Mouse (Mus musculus) cerebellum, postnatal 14 days (tissue): ENCODE data around the gene Wfdc12.

Experiments used
- DNase-seq, 2 experiments: peaks; one replicate each; pipeline ENCODE4 v3.0.0; 2021; ENCODE audit warnings: mixed read lengths in 2 of 2

The Wfdc12 gene

GRCm38 (mm10) chr2:164175850-164176249, 14.6 kb downstream of the Wfdc12 start:
- no peak for DNase-seq

- peak; percentile 30 to 33 for DNase-seq
Observed at GRCm38 (mm10) chr2:164174649-164175395, 15.6 kb downstream of the Wfdc12 start.

GRCm38 (mm10) chr2:164173394-164173793, 17.0 kb downstream of the Wfdc12 start:
- no peak for DNase-seq

GRCm38 (mm10) chr2:164170902-164171301, 19.5 kb downstream of the Wfdc12 start, which contains the start of gene Kcns1:
Gene Kcns1, minus strand, starts transcription at chr2:164171113.
- no peak for DNase-seq

- DNase-seq = no peak
Observed at GRCm38 (mm10) chr2:164170326-164170725, 20.1 kb downstream of the Wfdc12 start.

GRCm38 (mm10) chr2:164168571-164168946, 21.8 kb downstream of the Wfdc12 start:
- no peak for DNase-seq

- no peak for DNase-seq
Observed at GRCm38 (mm10) chr2:164167752-164168570, 22.4 kb downstream of the Wfdc12 start.

- no peak for DNase-seq
Observed at GRCm38 (mm10) chr2:164164941-164165340, 25.5 kb downstream of the Wfdc12 start.

- DNase-seq = no peak
Observed at GRCm38 (mm10) chr2:164161515-164162055, 28.8 kb downstream of the Wfdc12 start.

GRCm38 (mm10) chr2:164158838-164159237, 31.6 kb downstream of the Wfdc12 start:
- DNase-seq = peak in 1 of 2 experiments; percentile 30

GRCm38 (mm10) chr2:164156158-164156557, 34.2 kb downstream of the Wfdc12 start:
- DNase-seq = no peak

GRCm38 (mm10) chr2:164154007-164154406, 36.4 kb downstream of the Wfdc12 start:
- peak in 1 of 2 experiments; percentile 52 for DNase-seq

- no peak for DNase-seq
Observed at GRCm38 (mm10) chr2:164152341-164152740, 38.1 kb downstream of the Wfdc12 start.

- no peak for DNase-seq
Observed at GRCm38 (mm10) chr2:164150086-164150760, 40.2 kb downstream of the Wfdc12 start.

GRCm38 (mm10) chr2:164146556-164146955, 43.9 kb downstream of the Wfdc12 start:
- no peak for DNase-seq

- no peak for DNase-seq
Observed at GRCm38 (mm10) chr2:164144541-164144940, 45.9 kb downstream of the Wfdc12 start.

GRCm38 (mm10) chr2:164144025-164144424, 46.4 kb downstream of the Wfdc12 start:
- DNase-seq = no peak

GRCm38 (mm10) chr2:164142021-164142420, 48.4 kb downstream of the Wfdc12 start:
- no peak for DNase-seq
